Mouse (Mus musculus): ENCODE results near the gene Nasp. TPM values are rescaled to one million over a fixed set of nuclear protein-coding genes. Genes with fewer than 3 reads are reported as not detected.
A peak's percentile ranks its signal among the peaks of the same experiment; 100 is the strongest.

The Nasp gene
- polyA plus RNA-seq, 2 experiments: 38.1 to 61.5 TPM

DNA sequence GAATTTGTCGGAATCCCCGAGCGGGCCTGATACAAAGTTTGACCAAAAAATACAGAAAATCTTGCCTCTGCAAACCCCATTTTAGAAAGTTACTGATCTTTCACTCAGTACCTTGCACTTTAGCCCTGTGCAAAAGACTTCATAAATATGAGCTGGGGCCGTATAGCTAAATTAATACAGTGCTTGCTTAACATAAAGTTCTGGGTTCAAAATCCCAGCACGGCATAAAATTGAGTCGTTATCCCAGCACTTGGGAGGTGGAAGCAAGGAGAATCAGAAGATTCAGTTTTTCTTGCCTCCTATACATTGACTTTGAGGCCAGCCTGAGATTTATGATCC, 24.0 kb upstream of the Nasp start:
- WGBS (ENCODE audit: insufficient replicate concordance): 11% methylated on average over 6 of the region's 6 CpGs
- no peak for TF ChIP-seq EP300 (IDR thresholded peaks at IDR 0.05; ENCODE audit: low read depth)
- no peak for DNase-seq (ENCODE audit: low read depth in 3 of 3, low spot score in 3 of 3)
- Histone ChIP-seq H3K4me3 (ENCODE audit: insufficient read depth in 1 of 2, low read depth in 2 of 2, low read length in 2 of 2) (peak overlapping the region; percentile 85 to 97), H3K36me3 (replicated peaks; ENCODE audit: control insufficient read depth, insufficient read depth, low read depth) (peaks cover 3% of the 10 kb centered on the region; the same call in 1 of the 2 replicates), H3K27ac (peak overlapping the region; percentile 18), H3K9ac (replicated peaks) (peak overlapping the region; percentile 92), H3K27me3 (ENCODE audit: control insufficient read depth, insufficient read depth, low read length) (no peaks in the 10 kb centered on the region), H3K9me3 (ENCODE audit: control insufficient read depth, low read length) (no peaks in the 10 kb centered on the region), H3K4me1 (replicated peaks; ENCODE audit: control insufficient read depth in 2 of 2, insufficient read depth in 2 of 2, low read length in 1 of 2) (peaks cover 17 to 26% of the 10 kb centered on the region in 2 experiments), H3K4me2 (ENCODE audit: low read depth) (peak overlapping the region; percentile 84)
- peak; percentile 5; the same call in 1 of the 2 replicates for ATAC-seq (ENCODE audit: insufficient read depth)

DNA sequence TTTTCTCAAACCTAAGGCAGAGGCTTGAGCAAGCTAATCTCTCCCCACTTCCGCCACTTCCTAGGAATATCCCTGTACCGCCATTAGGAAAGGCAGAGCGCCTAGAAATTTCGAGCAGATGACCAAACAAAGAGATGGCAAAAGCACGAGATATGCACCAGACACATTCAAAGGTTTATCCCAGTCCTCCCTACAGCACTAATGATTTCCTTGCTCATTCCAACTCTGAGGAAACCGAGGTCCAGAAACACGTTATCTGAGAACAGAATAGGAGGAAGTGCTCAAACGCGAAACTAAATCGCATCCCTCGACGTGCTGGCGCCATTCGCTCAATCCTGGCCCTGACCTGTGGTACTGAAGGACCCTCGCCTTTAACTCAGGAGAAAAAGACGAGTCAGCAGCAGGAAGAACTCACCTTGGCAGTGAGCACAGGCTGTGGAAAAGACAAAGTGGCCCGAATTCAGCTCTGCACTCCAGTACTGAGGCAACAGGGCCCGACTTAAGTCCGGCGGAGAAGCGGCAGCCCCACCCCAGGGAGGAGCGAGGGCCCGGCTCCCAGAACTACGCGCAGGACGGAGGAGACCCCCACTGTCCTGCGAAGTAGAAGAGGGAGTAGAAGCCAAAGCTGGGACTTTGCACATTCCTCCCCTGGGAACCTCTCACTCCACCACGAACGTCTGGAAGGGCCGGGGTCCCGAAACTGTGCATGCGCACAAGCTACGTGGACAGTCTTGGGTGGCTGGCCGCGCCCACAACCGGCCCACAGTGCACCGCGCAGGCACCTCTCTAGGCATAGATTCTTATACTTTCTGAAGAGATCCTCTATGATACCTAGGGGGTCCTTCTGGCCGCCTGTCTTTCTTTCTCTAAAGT, 23.4 kb upstream of the Nasp start, which contains the start of gene Akr1a1:
Gene Akr1a1 (minus strand): TSS at position 757 of the 873 bp plus-strand sequence.
- Histone ChIP-seq H3K4me3 (ENCODE audit: insufficient read depth in 1 of 2, low read depth in 2 of 2, low read length in 2 of 2) (peak within 1 kb of the TSS; percentile 85 to 97), H3K36me3 (replicated peaks; ENCODE audit: control insufficient read depth, insufficient read depth, low read depth) (peaks cover 5% of the 10 kb centered on the region), H3K27ac (peak within 1 kb of the TSS; percentile 79), H3K9ac (replicated peaks) (peak within 1 kb of the TSS; percentile 92), H3K9me3 (ENCODE audit: control insufficient read depth, low read length) (no peaks in the 10 kb centered on the region), H3K27me3 (ENCODE audit: control insufficient read depth, insufficient read depth, low read length) (no peaks in the 10 kb centered on the region), H3K4me1 (replicated peaks; ENCODE audit: control insufficient read depth in 2 of 2, insufficient read depth in 2 of 2, low read length in 1 of 2) (peaks cover 17 to 22% of the 10 kb centered on the region in 2 experiments), H3K4me2 (ENCODE audit: low read depth) (peak within 1 kb of the TSS; percentile 84)
- TF ChIP-seq CTCF (IDR thresholded peaks at IDR 0.05; ENCODE audit: low read depth) (0 out of 2 replicates have a peak, but pooled peaks have one; percentile 2), EP300 (IDR thresholded peaks at IDR 0.05; ENCODE audit: low read depth) (no peak)
- DNase-seq (ENCODE audit: low read depth in 3 of 3, low spot score in 3 of 3): peak; percentile 58 to 69 (median 64)
- WGBS (ENCODE audit: insufficient replicate concordance): under 1% methylated on average over 39 of the region's 39 CpGs
- peak; percentile 93 for ATAC-seq (ENCODE audit: insufficient read depth)

DNA sequence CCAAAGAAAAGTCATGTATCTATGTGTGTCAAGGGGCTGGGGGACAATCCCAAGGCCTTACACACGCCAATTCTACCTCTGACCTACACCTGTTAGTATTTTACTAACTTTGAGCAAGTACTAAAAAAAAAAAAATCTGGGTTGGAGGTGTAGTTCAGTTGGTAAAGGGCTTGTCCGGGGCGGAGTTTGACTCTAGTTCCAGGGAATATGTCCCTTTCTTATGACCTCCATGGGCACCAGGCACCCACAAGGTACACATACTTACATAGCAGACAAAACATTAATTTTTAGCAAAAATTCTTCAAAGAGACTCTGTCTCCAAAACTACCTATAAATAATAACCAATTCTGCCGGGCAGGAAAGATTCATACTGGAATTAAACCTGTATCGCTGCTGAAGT, 22.6 kb upstream of the Nasp start:
- Histone ChIP-seq H3K27ac (peak overlapping the region; percentile 79), H3K4me1 (replicated peaks; ENCODE audit: control insufficient read depth in 2 of 2, insufficient read depth in 2 of 2, low read length in 1 of 2) (peaks cover 17 to 19% of the 10 kb centered on the region in 2 experiments), H3K27me3 (ENCODE audit: control insufficient read depth, insufficient read depth, low read length) (no peaks in the 10 kb centered on the region), H3K4me2 (ENCODE audit: low read depth) (peak overlapping the region; percentile 84), H3K36me3 (replicated peaks; ENCODE audit: control insufficient read depth, insufficient read depth, low read depth) (peaks cover 5% of the 10 kb centered on the region), H3K4me3 (ENCODE audit: insufficient read depth in 1 of 2, low read depth in 2 of 2, low read length in 2 of 2) (peak overlapping the region; percentile 85 to 97), H3K9ac (replicated peaks) (peak overlapping the region; percentile 92), H3K9me3 (ENCODE audit: control insufficient read depth, low read length) (no peaks in the 10 kb centered on the region)
- DNase-seq (ENCODE audit: low read depth in 3 of 3, low spot score in 3 of 3) (no peak), ATAC-seq (ENCODE audit: insufficient read depth) (no peak)
- WGBS (ENCODE audit: insufficient replicate concordance): 27% methylated on average over 5 of the region's 5 CpGs
- no peak for TF ChIP-seq CTCF (IDR thresholded peaks at IDR 0.05; ENCODE audit: low read depth)
- TF ChIP-seq EP300 (IDR thresholded peaks at IDR 0.05; ENCODE audit: low read depth): no peak

DNA sequence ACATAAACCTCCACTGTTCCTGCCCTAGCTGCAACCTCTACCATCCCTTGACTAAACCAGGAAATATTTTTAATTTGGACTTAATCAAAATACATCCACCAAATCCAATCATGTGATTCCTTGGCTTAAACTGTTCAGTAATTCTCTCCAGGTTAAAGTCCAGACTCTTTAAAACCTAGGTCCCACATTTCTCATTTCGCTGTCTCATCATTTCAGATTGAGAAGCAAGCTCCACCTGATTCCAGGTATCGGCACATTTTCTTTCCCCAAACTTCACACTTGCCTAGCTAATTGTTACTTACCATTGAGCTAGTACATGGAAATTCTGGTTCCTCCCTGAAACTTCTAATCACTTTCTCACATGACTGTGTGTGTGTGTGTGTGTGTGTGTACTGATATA, 21.7 kb upstream of the Nasp start:
- peak overlapping the region in 1 of 2 experiments; percentile 18; a peak in 2 of 4 replicates for H3K4me3 ChIP-seq (ENCODE audit: insufficient read depth in 1 of 2, low read depth in 2 of 2, low read length in 2 of 2)
- peaks cover 5% of the 10 kb centered on the region for H3K36me3 ChIP-seq (replicated peaks; ENCODE audit: control insufficient read depth, insufficient read depth, low read depth)
- H3K4me1 ChIP-seq (replicated peaks; ENCODE audit: control insufficient read depth in 2 of 2, insufficient read depth in 2 of 2, low read length in 1 of 2): peaks cover 13 to 16% of the 10 kb centered on the region in 2 experiments
- no peak for ATAC-seq (ENCODE audit: insufficient read depth)
- H3K27me3 ChIP-seq (ENCODE audit: control insufficient read depth, insufficient read depth, low read length): no peaks in the 10 kb centered on the region
- TF ChIP-seq EP300 (IDR thresholded peaks at IDR 0.05; ENCODE audit: low read depth) (0 out of 2 replicates have a peak, but pooled peaks have one; percentile 14), CTCF (IDR thresholded peaks at IDR 0.05; ENCODE audit: low read depth) (no peak)
- peak overlapping the region; percentile 84 for H3K4me2 ChIP-seq (ENCODE audit: low read depth)
- H3K9ac ChIP-seq (replicated peaks): no peak overlapping the region
- no peak overlapping the region for H3K27ac ChIP-seq
- 84% methylated on average over 2 of the region's 2 CpGs for WGBS (ENCODE audit: insufficient replicate concordance)
- H3K9me3 ChIP-seq (ENCODE audit: control insufficient read depth, low read length): no peaks in the 10 kb centered on the region
- no peak for DNase-seq (ENCODE audit: low read depth in 3 of 3, low spot score in 3 of 3)

DNA sequence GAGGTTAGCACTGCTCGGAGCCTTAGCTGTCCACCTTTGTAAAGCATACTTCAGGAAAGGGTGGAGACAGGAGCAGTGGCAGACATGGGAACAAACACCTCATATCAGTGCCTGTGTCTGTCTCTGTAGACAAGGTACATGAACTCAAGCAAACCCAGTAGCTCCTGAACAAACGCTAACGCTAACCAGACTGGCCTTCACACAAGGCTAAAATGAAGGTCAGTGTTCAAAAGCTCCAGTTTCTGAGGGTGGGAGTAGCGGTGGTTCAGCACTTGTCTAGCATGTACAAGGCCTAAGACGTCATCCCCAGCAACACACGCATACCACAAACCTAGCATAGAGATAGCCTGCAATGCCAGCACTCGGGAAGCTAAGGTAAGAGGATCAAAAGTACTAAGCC, 17.9 kb upstream of the Nasp start:
- Histone ChIP-seq H3K27ac (no peak overlapping the region), H3K4me2 (ENCODE audit: low read depth) (no peak overlapping the region), H3K4me1 (replicated peaks; ENCODE audit: control insufficient read depth in 2 of 2, insufficient read depth in 2 of 2, low read length in 1 of 2) (peaks cover 9 to 12% of the 10 kb centered on the region in 2 experiments), H3K9me3 (ENCODE audit: control insufficient read depth, low read length) (no peaks in the 10 kb centered on the region), H3K9ac (replicated peaks) (no peak overlapping the region), H3K4me3 (ENCODE audit: insufficient read depth in 1 of 2, low read depth in 2 of 2, low read length in 2 of 2) (no peak overlapping the region), H3K27me3 (ENCODE audit: control insufficient read depth, insufficient read depth, low read length) (no peaks in the 10 kb centered on the region), H3K36me3 (replicated peaks; ENCODE audit: control insufficient read depth, insufficient read depth, low read depth) (peaks cover 22% of the 10 kb centered on the region)
- WGBS (ENCODE audit: insufficient replicate concordance): 76% methylated on average over 7 of the region's 7 CpGs
- ATAC-seq (ENCODE audit: insufficient read depth) (no peak), DNase-seq (ENCODE audit: low read depth in 3 of 3, low spot score in 3 of 3) (no peak)
- TF ChIP-seq EP300 (IDR thresholded peaks at IDR 0.05; ENCODE audit: low read depth) (no peak), CTCF (IDR thresholded peaks at IDR 0.05; ENCODE audit: low read depth) (no peak)
